Mouse (Mus musculus) embryonic fibroblast, embryonic 13.5 days (primary cell): ENCODE measurements around the gene Cacna1s.

Experiments used
- CTCF ChIP-seq: IDR thresholded peaks from 2 replicates; pipeline ENCODE4 v1.5.1; 2011; ENCODE audit warnings: mild to moderate bottlenecking, control low read depth, low read length, moderate library complexity, borderline replicate concordance; ENCODE audit not compliant: insufficient read depth
- POLR2A ChIP-seq: IDR thresholded peaks from 2 replicates; pipeline ENCODE4 v1.6.1; 2011; ENCODE audit warnings: low read depth, mild to moderate bottlenecking, control low read depth, low read length, moderate library complexity

GRCm38 (mm10) chr1:136102981-136103380, 50.4 kb downstream of the Cacna1s start:
- no peak for TF ChIP-seq POLR2A
- no peak for TF ChIP-seq CTCF
